Mouse (Mus musculus): ENCODE measurements around the gene Atp8a2.
A peak's percentile ranks its signal among the peaks of the same experiment; 100 is the strongest.
"Not testable (repeated sequence)": the region's sequence is repeated elsewhere in the genome, so short reads cannot be mapped to it uniquely, and the experiment has no call there.

Atp8a2 gene

DNA sequence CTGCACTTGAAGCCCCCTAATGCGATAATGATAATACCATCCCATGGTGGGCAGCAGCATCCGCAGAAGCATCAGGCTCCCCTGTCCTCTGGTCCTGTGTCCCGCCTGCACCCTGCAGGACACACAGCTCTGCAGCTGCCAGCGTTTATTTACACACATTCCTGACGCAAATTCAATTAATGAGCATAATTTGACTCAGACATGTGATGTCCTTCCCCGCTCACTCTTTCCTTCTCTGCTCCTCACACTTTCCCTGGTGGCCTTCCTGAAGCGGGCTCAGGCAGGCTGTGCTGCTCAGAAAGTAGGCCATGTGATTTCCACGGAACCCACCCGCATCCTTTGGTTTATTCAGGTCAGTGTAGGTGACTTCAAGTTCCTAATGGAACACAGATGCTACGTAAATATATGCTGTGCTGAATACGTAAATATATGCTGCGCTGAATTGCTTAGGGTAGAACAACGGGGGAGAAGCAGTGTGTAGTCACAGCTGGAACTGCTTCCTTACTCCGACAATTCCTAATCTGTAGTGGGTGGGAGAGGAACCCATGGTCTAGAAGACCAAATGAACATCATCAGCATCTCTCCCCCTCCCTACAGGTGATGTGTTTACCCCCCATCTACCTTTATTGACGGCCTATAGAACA is 437.7 kb downstream of the Atp8a2 start:
- DNase-seq: peak; percentile 5 to 21

DNA sequence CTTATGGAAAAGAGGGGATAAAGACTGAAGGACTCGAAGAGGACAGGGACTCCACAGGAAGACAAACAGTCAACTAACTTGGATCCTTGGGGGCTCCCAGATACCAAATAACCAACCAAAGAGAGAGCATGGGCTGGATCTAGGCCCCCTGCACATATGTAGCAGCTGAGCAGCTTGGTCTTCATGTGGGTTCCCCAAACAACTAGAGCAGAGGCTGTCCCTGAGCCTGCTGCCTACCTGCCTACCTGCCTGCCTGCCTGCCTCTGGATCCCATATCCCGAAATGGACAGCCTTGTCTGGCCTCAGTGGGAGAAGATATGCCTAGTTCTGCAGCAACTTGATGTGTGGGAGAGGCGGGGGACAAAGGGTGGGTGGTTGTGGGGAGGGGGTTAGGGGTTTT is 444.6 kb downstream of the Atp8a2 start:
- no peak for DNase-seq

DNA sequence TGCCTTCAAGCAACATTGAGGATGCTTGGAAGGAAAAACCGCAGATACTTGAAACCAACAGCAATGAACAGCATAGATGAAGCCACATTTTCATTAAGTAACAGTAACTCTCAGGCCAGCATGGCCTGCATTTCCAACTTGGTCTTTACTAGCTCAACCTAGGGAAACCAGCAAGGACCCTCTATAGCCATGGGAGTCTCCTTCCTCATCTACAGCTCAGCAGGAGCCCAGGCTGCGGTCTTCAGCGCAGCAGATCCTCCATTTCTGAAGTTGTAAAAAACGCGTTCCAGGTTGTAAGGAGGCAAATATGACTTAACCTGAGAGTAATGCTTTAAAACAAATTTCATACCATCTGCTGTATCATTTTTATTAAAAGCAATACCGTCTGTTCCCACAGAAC is 447.0 kb downstream of the Atp8a2 start:
- DNase-seq: no peak

DNA sequence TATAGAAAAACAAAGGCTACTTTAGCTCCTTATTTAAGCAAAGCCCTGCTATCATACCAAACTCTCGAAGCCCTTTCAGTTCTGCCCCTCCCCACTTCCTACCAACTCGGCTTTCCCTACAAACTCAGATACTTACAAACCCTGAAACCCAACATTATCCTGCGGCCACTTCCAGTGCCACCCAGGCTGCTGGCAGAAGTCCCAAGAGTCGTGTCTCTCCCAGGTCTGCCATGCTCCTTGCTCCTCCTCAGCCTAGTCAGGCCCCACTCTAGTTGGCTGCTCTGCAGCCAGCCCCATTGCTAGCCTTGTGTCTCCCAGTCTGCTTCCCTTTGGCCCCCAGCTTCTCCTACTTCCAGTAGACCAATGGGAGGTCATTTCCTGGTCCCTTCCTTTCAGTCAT is 451.3 kb downstream of the Atp8a2 start:
- no peak for DNase-seq

DNA sequence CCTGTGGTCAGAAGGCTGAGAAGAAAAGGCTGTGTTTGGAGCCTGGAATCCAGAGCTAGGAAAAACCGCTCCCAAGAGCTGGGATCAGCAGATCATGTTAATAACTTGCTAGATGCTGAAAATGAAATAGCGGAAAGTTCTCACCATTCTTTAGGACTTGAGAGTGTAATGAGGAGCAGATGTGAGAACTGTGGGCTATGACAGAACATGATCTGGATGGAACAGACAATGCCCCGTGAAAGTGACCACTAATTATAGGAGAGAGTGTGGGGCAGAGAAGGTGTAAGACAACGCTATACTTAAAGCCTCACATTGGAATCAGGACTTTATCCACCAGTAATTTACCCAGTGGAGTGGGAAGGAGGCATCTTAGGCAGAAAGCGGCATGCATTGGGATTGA is 455.2 kb downstream of the Atp8a2 start:
- no peak for DNase-seq

DNA sequence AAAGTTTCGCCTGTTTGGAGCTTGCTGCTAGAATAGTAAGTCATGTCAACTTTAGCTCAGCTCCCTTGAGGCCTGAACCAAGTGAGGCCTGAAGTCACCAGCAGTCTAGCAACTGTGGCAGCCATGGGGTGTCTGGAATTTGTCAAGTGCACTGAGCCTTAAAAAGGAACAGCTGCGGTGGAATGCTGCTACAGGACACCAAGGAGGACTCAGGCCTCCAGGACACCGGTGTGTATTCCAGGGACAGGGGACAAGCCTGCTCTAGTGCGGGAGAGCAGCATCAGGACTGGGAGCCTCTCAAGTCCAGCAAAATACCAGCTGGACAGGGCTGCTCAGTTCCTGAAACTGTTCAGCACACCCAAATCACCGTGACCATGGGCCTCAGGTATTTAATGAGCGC is 457.5 kb downstream of the Atp8a2 start:
- peak; percentile 32 to 47 for DNase-seq

DNA sequence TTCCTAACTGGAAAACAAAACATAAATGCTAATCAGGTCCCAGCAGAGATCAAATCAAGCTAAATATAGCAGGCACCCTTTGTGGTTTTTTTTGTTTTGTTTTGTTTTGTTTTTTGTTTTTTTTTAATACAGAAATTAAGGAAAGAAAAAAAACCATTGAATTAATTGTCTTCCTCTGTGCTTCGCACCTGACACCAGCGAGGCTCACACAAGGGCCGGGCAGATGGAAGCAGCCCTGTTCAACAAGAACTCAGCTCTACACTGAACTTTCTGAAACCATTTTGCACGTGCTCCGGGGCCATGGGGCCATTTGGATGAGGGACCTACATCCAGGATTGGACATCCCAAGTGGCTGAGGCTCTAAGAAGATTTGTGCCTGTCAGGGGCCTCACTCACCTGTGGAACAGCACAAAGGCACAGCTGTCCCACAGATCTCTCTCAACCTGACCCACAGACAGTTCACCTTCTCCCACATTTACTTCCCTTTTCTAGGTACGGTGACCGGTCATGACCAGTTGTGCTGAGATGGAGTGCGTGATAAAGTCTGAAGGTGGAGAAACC is 459.2 kb downstream of the Atp8a2 start:
- no peak for DNase-seq

DNA sequence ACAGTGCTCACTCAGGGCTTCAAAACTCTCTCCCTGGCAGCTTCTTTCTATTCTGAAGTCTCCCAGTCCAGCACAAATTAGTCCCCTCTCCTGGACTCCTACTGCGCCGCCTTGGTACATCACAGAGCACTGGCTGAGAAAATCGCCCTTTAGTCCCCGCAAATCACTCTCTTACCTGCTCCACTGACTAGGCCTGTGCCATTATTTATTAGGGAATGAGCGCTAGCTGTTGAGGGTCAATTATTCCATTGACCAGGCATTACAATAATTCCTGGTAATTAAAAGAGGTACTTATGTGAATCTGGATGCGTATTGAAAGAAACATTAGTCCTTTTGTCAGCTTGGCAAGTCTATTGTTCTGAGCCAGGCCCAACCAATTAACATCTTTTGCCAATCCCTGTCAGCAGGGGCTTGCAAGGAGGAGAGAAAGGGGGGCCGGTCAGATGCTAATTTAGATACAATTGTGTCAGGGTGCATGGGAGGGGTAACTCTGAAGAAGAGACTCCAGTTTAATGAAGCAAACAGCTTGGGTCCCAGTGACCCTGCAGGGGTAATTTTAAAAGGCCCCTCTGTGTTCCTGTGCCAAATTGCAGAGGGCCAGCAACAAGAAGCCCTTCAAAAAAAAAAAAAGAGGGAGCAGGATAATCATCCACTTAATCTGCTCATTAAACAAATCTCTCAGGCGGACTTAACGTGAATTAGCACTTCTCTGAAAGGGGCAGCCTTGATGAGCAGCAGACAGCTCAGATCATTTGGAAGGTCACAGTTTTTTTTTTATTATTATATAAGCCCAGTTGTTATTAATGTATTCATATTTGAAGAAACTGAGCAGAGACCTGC is 459.9 kb downstream of the Atp8a2 start:
- no peak for DNase-seq

DNA sequence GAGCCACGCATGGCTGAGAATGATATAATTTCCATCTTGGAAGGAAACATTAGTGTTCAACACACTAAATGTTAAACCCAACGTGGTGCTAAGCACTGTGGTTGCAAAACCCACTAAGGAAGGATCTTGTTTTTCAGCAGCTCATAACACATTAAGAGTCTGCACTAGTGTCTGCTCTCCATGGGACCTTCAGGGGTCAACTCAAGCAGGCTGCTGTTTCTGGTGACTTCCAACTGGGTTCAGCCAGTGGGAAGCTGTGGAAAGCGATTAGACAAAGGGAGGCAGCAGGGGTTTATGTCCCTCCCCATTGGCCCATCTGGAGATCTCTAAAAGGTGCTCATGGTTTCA is 467.0 kb downstream of the Atp8a2 start:
- no peak for DNase-seq

DNA sequence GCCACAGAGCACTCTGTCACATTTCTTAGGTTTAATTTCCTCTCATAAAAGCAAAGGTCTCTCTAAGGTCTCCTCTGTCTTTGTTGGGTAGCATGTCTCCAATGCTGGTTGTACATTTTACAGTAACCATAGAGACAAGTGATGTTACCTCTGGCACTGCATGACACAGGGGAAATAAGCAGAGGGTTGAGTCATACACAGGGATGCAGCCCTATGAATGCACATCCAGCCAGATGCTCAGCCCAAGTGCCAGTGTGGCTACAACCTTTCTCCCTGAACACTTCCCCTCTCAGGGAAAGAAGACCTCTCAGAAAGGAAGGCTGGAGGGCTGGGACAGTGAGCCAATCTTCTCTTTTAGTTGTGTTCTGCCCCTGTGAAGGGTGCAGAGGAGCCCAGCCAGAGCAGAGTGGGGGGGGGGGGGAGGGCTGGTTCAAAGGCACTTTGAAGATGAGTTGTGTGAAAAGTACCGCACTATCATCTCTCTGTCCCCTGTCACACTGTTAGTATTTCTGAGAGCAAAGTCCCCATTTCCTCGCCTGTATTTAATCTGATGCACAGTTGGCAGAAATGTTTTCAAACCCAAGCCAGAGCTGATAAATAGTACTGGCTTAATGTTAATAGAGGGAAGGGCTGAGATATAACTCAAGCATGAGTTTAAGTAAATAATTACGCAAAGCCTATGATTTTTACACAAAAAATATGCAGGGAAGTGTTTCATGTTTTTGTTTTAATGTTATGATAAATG is 467.5 kb downstream of the Atp8a2 start:
- no peak for DNase-seq

DNA sequence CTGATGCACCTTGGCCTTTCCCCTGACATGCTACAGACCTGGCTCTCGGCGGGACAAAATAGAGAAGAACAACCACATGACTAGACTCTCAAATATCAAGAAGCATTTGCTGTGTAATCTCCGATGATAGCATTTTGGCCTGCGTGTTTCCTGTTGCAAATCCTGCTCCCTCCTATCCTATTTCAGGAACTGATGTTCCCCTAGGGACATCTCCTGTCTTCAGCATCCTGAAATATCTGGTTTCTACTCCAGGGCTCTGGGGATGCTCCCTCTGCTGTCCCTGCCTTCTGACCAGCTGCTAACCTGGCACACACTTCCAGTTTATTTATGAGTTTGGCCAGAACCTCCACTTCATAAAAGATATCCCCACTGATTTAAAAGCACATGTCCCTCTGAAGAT is 470.0 kb downstream of the Atp8a2 start:
- no peak for DNase-seq

DNA sequence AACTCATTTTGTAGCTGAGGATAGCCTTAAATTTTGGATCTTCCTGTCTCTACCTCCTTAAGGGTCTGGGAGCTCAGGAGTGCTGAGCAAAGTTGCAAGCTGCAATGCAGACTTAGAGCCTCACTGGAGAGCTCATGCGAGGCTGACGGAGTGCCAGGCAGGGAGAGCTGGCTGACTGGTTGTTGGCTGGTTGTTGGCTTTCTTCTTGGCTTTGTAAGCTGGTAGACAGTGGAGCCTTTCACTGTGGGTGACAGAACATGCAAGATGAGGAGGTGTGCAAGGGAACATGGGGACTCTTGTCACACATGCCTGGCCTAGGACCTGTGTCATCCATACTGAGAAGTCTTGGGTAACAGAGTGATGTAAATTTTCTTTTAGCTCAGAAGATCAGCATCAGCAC is 473.8 kb downstream of the Atp8a2 start:
- DNase-seq: no peak

DNA sequence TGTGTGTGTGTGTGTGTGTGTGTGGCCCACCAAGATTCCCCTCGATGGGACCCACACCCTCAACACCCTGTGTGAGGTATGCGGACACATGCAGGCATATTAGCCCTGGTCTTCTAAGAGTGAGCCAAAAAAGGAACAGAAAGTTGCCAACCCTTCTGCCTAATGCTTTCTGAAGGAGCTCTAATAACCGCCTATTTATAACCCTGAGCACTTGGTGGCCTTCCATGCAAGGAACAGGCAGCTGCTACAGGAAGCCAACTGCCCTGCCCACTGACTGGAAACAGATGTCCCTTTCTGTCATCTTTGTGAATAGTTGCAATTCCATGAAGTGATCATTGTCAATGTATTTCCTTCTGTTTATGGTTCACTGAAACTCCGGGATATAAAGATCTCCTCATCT is 475.0 kb downstream of the Atp8a2 start:
- peak in 1 of 2 experiments; percentile 35 for DNase-seq

DNA sequence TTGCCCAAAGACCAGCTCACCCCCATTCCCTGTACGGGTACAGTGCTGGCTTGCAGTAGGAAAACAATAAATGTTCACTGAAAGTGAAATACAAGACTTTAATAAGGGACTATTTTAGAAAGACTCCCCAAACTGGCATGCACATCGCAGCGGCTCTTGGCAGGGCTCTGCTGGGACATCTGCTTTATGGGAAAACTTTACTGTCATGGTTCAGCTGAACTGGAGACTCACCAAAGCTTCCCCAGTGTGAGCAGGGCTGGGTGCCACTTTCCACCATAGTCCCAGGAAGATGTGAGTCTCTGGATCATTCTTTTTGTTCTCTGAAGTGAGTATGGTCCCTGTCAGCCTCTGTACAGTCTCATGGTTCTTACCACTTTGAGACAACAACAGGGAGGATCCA is 475.6 kb downstream of the Atp8a2 start:
- DNase-seq: no peak

DNA sequence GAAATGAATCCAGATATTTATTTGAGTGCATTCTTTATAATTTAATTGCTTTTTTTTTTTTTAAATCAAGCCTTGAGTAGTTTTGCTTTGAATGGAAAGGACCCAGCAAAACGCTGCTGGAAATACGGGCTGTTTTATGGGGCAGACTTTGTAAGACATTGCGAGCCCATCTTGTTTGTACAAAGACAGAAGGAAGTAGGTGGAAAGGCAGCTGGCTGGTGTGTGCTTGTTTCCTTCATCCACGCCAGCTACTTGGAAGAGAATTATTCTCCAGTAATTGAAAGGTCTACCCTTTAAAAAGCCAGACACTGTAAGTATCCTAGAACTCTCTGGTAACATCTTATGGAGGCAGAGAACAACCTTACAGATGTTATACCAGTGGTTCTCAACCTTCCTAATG is 476.6 kb downstream of the Atp8a2 start:
- no peak for DNase-seq

DNA sequence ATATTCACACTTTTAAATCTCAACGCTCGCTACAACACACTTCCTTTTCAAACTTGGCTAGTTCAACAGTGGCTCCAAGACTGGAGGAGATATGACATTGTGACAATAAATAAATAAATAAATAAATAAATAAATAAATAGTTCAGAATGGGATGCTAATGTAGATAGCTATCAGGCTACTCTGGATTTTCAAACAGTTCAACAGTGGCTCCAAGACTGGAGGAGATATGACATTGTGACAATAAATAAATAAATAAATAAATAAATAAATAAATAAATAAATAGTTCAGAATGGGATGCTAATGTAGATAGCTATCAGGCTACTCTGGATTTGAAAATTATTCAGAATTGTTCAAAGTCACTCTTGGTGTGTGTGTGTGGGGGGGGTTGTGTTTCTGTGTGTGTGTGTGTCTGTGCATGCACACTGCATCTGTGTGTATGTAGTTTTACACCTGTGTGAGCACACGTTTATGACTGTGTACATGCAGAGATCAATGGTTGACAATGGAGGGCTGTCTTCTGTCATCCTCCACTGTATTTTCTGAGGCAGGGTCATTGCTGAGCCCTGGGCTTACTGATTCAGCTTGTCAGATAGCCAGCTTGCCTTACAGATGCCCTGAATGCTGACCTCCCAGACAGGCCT is 480.4 kb downstream of the Atp8a2 start:
- DNase-seq: not testable (repeated sequence)

DNA sequence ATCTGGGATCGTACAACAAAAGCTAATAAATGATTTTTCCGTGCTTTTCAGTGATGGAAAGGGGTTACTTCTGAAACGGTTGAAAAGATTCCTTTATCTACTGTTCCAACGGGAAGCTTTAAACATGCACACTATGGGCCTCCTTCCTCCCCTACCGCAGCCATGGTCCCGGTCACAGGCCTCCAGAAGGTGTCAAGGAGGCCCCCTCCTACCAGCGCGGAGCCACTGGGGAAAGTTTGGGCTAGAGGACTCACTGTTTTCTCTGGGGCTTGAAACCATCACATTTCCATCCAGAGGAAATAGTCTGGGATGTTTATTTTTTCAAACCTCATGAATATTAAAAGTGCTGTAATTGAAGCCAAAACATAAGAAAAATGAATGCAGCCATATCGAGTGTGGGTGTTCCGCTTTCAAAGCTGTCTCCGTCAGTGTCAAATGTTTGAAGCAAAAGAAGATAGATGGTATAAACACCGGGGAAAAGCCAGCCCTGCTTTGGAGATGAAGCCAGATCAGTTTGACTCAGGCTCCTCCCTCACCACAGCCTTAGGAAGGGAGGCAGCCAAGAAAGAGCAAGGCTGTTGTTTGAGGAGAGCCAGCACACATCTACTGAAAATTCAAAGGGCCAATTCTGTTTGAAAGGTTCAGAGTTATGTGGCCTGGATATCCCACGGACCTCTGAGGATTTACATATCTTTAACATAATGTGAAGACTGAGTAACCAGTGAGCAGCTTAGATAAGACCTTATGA is 481.1 kb downstream of the Atp8a2 start:
- no peak for DNase-seq

DNA sequence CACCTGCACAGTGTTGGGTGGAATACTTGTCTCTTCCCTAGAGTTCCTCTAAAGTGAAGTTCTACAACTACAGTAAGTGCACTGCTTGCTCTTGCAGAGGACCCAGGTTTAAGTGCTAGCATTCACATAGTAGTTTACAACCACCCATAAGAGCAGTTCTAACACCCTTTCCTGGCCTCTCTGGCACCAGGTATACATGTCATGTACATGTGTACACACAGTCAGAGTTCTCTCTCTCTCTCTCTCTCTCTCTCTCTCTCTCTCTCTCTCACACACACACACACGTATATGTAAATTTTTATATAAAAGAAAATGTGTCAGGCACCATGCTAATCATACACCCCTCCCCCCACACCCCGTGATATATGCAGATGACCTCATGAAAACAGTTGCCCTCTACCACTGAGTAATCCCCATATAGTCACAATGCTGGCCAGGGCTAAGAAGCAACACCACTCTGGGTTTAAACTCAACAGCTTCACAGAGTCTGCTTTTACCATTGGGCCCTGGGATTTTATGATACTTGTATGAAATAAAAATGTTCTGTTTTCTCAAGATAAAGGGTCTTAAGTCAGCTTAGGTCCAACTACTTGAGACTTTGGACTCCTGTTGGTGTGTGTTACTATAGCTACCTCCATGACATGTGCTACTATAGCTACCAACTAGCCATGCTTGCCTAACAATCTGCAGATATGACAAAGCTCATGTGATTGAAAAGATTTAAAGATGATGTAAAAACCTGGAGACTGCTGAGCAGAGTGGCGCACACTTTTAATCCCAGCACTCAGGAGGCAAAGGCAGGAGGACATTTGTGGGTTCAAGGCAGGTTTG is 487.3 kb downstream of the Atp8a2 start:
- no peak for DNase-seq

DNA sequence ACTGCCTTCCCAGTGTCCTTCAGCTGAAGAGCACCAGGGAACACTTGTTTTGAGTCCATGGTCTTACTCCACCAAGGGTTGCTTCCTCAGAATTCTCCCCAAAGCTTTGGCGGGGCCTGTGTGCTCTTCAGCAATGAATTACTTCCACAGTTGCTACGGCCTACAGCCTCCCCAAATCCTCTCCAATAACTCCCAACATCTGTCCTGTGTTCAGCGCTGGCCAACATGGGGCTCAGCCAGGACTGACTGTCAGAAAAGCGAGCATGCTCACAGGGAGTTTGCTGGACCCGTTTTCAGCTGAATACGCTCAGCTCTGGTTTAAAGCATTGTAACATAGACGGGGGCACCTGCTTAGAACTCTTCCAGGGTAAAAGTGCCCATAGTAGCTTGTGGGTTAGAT is 489.0 kb downstream of the Atp8a2 start:
- peak; percentile 29 to 44 for DNase-seq

DNA sequence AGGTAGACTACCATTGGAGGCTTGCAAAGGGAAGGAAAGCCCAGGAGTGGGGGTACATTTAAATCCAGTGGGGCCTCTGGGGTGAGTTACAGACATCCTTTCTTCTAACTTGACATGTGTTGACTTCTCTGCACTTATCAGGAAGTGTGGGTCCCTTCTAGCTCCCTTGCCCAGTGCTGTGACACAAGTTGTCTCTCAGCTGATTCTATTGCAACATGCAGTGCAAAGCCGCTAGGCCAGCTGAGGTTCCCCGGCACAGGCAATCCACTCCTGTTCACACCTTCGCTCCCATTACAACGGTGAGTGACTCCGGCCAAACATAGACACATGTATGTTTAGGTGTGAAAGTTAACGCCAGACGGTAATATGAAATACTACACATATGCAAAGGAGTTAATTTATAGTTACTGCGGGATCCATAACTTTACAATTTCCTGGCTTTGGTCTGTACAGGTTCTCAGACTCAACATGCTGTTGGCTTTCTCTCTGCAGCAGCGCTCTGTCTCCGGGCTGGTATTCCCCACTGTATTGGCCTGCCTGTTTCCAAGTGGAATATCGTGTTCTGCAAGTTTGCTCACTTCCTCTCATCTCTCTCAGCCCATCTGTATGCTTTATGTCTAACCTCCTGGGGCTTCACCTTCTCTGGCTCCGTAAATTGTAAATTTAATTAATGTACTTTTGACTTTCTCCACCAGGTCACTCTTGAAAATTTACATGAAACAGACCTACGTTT is 491.5 kb downstream of the Atp8a2 start:
- DNase-seq: no peak

DNA sequence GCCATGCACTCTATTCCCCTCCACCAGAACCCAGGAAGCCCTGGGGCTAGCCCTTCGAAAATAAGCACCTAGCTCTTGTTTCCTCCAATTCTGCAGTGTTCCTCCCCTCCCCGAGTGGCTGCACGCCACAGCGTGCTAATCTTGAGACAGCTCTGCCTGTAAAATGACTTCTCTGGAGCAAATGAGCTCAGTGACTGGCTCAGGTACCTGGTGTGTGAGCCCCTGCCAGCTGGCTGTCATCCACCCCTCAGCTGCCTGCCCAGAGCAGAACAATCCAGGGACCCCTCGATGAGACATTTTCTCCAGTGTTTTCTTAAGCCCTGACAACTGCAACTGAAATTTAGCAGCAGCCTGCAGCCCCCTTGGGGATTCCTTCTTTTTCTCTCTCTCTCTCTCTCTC is 495.5 kb downstream of the Atp8a2 start:
- peak in 1 of 2 experiments; percentile 20 for DNase-seq

All from kidney, postnatal 4 days (tissue).